Mouse (Mus musculus): ENCODE measurements around the gene Slx4ip.

Gene Slx4ip

DNA sequence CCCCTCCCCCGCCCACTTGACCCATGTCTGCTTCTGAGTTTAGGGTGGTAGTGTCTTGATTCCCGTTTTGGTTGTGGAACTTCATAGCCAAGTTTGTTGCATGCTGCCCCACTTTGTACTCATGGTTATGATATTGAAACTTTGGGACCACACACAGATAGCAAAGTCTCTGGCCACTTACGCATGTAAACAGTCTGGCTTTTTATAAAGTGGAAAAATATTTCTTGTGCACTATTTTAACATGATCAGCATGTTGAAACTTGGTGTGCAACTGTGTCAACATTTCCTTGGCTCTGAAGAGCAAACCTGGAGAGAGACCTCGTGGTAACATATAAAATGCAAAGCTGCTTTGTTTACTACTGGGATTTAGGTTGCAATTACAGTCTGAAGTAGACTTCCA lies 56.5 kb downstream of the Slx4ip start:
- DNase-seq (ENCODE audit: low read depth, low spot score), result no peak

DNA sequence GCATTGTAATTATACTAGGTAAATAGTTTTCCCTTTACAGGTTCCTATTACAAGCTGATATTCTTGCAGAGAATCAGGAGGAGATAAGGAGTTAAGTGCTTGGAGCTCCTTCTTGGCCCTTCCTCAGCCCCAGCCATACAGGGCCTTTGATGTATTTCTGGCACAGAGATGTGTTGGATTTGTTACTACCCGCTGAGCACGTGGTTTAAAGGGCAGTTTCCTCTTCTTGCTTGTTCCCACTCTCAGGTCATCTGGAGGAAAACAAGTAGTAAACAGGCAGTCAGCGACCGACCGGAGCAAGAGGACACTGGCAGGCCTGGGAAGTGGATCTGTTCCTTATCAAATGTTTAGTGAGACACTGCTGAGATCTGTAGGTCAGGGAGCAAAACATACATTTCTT lies 56.9 kb downstream of the Slx4ip start:
- no peak for DNase-seq (ENCODE audit: low read depth, low spot score)

DNA sequence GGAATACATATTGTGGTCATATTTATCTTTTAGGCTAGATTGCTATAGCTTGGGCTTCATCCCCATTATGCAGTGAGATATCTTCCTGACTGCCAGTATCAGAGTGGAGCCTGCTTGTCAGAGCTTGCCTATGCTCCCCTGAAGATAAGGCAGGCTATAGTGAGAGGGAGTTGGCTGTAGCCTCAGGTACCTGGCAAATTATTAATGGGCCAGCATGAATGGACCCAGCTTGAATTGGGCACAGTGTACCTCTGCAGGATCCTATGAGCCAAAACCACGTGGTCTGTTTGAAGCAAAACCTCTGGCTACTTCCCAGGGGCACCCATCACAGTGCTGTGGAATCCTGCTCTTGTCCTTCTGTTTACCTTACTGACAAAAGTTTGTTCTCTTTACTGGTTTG lies 61.2 kb downstream of the Slx4ip start:
- DNase-seq (ENCODE audit: low read depth, low spot score), result no peak

DNA sequence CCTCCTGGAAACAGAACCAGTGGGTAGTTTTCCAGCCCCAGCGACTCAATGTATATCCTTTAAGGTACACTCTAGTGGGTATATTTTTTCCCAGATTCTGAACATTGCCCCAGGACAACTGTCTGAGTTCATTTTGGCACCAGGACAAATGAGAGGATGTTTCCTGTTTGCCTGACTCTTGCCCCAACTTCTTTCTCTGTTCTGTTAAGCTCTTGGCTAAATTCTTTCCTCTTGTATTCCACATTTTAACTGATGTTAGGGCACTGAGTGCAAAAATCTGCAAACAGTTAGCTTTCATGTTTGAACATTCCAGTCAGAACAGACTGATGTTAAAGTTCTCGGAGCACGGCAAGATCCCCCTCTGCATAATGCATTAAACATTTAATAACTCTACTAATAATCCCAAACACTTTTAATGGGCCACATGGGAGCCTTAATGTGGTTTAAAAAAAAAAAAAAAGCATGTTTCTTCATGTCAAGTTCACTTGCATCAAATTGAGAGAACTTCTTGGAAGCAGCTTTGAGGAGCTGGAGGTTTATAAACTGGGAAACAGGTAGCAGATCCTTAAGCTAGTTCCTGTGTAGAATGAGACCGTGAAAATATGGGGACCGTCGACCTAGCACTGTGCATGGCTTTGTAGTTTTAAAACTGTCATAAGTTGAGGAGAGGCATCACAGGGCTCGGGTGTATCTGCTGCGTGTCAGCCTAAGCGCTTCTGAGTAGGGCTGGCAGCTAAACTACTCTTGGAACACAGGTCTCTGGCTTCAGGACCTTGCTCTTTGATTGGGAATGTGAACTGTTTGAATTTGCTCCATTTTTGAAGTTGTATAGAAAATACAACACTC lies 64.9 kb downstream of the Slx4ip start:
- no peak for DNase-seq (ENCODE audit: low read depth, low spot score)

DNA sequence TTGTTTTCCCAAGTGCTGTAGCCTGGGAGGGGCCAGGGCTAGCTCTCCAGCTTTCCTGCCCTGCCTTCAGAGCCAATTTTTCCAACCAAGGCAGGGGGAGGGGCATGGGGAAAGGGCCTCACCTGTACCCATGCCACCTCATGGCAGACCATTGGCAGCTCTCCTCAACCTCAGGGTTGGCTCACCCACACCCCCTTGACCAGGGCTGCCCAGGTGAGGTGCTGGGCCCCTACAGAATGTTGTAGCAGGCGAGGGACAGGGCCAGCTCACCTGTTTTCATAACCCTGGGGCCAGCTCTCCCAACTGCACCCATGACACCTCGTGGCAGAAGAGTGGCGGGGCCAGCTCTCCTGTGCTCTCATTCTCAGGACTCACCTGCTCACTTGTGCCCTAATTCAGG lies 67.7 kb downstream of the Slx4ip start:
- no peak for DNase-seq (ENCODE audit: low read depth, low spot score)

DNA sequence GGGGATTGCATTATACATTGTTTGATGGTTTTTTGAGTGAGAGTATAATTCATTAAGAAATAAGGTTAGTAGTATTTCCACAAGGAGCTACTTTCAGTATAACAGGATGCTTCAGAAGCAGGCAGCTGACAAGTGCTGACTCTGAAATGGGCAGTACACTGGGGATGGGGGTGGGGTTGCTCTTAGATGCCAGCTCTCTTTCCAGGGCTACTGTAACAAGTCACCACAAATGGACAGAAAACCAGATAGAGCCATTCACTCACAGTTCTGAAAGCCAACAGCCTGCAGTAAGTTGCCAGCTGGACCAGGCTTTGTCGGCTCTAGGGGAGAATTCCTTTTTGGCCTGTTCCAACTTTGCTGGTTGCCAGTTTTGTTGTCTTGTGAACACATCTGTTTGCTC lies 84.8 kb downstream of the Slx4ip start:
- no peak for DNase-seq (ENCODE audit: low read depth, low spot score)

DNA sequence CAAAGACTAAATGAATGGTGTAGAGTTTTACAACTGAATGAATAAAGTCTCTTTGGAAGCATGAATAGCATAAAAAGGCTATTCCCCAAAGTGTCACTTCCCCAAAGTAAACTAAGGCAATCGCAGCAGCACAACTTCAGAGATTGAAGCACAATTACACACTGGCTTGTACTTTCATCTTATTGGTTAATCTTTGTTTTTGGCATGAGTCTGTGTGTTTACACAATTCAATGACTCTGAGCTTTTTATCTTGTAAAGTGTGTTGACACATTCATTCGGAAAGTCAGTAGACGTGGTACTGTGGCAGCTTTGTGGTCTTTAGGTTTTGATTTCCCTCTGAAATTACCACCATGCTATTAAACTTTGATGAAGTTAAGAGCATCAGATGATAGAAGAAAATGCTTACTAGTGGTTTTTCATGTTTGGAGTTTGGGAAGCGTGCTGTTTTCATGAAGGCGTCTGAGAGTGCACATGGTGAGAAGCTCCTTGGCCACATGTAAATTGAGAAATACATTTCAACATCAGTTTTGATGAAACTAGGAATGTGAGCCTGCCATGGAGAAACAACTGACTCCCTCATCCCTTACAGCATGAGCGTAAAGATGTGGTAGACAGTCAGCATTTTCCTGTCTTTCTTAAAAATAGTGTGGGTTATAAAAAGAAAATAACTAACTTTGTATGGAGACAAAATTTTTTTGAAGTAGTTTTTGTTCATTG lies 88.2 kb downstream of the Slx4ip start:
- no peak for DNase-seq (ENCODE audit: low read depth, low spot score)

DNA sequence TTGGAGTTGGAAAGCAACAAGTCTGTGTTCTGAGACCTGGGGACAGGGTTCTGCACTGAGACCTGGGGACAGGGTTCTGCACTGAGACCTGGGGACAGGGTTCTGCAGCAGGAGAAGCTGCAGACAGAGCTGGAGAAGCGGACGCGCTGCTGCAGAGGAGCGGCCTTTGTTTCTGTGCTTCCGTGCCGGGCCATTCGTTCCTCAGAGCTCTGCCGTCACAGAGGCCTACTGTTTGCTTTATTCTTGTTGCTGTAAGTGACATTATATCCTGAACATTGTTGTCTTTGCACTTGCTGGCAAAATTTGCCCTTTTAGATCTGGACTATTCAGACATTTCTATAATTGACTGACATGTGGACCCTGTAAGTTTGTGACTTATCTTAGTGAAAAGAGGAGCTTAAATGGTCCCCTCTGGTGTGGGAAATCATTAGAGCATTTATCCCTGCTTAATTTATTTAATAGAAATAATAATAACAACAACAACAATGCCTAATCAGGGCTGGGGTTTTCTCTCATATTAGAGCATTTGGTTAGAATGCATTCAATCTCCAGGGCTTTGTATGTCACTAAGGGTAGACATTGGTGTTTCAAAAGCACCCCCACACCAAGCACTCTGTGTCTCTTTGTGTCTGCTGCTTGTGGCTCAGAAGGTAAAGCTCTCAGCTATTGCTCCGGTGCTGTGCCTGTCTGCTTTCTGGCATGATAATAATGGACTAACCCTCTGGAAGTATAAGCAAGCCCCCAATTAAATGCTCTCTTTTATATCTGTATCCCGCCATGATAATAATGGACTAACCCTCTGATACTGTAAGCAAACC lies 90.3 kb downstream of the Slx4ip start:
- no peak for DNase-seq (ENCODE audit: low read depth, low spot score)

DNA sequence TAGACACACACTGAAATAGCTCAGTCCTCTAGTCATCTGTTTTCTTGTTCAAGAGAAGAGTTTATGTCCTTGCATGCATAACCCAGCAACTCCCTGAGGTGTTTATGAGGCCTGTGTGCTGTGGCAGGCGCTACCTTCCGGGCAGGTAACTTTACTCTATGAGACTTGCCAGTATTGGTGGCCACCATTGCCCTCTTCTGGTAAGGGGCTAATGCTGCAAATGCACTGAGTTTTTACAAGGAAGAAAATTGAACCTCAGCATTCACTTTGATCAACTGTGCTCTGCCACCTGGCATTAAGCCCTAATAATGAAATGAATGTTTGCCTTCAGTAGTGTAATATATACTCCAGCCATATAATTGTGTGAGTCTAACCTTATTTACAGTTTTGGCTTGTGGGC lies 92.9 kb downstream of the Slx4ip start:
- DNase-seq (ENCODE audit: low read depth, low spot score), result no peak

DNA sequence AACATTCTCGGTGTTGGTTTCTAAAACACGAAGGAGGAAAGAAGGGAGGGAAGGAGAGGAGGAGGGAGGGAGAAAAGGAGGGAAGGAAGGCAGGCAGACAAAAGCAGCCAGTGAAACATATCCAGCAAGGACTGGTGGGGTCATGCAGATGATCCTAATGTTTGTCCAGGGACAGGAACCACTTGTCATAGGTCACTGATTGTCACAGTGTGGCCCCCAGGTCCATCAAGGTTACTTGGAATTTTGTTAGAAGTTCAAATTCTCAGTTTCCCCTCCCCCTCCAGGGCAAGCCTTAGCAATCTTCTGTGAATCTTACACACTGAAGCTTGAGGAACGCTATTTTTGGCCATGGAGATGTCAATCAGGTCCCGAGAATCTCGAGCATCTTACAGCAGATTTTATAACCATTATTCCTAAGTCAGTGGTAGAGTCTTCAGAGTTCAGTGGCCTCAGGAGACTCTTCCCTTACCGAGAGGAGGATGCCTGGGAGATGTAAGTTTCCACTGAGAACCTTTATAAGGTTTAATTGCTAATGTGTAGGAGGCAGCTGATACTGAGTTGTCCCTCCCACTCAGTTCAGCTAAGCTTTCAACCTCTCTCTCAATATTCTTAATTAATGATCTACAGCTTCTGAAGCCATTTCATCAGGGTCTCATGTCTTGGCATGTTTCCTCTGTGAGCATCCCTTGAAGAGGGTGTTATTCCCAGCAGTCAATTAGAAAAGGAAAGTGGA lies 95.1 kb downstream of the Slx4ip start:
- DNase-seq (ENCODE audit: low read depth, low spot score), result no peak

DNA sequence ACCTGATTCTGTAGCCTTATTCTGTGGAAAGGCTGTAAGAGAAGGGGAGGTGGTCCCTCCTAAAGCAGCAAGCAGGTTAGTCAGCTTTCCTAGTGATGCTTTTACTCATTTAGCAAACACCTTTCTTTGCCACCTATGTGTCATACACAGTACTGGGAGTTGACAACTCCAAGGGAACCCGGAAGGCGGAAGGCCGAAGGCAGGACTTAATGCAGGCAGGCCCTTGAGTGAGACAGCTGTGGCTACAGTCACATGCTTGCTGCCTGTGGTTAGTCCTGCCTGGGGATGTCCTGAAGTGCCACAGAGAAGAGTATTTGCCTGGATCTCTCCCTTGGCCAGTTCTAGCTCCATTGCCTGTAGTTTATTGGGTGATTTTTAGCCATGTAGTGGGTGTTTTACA lies 102.1 kb downstream of the Slx4ip start:
- DNase-seq (ENCODE audit: low read depth, low spot score), result no peak

DNA sequence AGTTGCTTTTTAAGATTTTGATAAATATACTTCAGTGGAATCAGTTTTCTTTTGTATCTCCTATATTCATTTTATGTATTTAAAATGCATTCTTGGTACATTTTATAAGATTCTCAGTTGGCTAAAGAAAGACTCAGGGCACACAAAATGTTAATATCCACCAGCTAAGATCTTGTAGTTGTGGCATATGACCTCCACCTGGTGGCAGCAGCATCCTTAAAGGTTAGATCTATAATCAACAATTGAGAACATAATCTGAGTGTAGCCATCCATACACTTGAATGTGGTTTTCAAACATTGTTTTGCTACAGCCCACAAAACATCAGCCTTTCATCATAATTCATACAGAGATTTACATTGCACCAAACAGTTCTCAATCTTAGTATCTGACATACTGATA lies 106.1 kb downstream of the Slx4ip start:
- DNase-seq (ENCODE audit: low read depth, low spot score), result no peak

DNA sequence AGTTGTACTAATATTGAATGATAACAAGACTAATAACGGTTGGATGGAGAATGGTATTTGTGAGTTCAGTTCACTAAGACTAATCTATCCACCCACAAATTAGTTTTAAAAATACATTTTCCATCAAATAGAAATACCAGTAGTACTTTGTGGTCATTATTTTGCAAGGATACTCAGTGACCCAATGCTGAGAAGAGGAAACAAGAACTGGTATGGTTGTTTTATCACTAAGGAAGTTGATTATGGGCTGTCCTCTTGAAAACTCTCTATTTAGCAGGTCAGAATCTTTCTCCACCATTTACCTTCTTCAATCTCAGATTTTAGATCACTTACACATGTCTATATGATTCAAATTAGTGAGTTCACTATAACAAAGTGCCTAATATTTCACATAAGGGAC lies 111.0 kb downstream of the Slx4ip start:
- no peak for DNase-seq (ENCODE audit: low read depth, low spot score)

DNA sequence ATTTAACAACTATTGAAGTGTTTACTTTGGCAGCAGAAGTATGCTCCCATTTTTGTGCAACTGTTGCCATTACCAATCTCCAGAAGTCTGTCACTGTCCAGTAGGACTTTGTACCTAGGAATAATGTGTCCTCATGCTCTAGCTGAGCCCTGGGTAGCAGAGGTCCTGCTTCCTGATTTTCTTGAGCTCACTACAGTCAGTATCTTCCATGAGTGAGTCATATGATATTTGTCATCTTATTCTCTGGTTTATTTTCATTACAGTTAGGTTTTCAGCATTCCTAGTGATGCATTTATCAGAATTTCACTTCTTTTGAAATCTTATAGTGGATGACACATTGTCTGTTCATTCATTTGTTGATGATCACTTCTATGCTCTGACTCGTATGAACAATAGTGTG lies 115.6 kb downstream of the Slx4ip start:
- DNase-seq (ENCODE audit: low read depth, low spot score), result no peak

DNA sequence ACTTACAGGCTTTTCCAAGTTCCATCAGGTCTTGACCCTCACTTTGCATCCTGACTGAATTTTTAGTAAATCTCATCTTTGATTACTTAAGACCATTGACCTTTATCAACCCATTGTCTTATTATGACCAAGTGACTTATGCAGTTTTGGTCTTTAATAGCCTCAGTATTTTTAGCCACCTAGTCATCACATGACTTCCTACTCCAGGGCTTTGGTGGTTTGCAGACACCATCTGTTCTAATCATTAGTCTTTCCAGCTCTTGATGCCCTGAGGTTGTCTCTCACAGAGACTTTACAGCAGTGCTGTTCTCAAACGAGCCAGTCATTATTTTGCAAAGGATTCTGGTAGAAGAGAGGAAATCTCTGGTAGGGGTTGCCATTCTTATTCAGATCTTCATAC lies 121.0 kb downstream of the Slx4ip start:
- DNase-seq (ENCODE audit: low read depth, low spot score), result no peak

DNA sequence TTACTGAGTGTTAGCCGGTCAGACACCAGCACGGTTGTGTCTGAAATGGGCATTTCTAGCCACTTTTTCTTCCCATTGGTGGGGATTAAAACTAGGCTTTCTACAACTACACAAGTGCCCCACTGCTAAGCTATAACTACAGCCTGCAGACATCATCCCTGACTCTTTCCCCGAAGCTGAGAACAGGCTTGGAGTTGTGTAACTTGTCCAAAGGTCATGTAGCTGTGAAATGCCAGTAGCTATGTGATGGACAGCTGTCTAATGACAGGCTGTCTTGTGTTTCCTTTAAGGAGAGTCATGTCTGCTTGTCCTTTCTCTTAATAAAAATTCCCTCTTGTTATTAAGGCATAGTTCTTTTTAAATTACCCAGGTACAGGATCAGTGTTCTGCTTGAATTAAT lies 122.1 kb downstream of the Slx4ip start:
- DNase-seq (ENCODE audit: low read depth, low spot score), result no peak

DNA sequence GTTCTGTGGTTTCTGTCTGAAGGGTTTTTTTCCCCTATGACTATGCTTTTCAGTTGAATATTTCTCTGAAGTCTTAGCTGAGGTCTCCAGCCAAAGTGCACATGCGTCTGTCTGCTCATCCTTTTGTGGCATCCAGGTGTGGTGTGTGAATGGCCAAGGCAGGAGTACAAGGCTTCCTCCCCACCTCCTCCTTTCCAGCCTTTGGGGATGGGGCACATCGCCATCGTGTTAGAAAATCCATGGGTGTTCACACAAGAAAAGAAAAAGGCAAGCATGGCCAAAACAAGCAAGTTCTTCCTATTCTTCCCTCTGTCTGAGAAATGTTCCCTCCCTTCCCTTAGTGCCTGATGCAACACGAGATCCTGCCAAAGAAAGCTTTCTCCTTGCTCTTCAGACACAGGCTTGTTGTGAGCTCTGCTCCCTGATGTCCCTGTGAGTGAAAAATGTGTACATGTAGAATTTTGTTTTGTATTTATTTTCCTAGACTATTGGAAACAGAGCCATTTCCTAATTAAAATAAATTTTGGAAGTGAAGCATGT lies 122.9 kb downstream of the Slx4ip start:
- DNase-seq (ENCODE audit: low read depth, low spot score), result no peak

DNA sequence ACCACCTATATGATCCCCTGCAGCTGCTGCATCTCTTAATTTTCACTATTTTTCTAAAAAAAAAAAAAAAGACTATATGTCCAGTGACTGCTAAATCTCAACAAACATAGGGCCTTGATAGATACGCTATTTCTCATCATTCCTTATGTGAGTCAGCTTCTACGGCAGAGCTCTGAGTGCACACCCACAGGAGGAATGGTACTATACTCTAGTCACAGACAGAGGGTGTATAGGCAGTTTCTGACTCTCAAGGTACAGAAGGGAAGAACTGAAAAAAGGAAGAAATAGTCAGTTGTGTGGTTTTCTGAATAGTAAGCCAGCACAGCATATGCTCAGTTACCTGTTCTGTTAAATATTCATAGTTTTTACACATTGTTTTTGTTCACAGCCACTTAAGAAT lies 123.4 kb downstream of the Slx4ip start:
- no peak for DNase-seq (ENCODE audit: low read depth, low spot score)

DNA sequence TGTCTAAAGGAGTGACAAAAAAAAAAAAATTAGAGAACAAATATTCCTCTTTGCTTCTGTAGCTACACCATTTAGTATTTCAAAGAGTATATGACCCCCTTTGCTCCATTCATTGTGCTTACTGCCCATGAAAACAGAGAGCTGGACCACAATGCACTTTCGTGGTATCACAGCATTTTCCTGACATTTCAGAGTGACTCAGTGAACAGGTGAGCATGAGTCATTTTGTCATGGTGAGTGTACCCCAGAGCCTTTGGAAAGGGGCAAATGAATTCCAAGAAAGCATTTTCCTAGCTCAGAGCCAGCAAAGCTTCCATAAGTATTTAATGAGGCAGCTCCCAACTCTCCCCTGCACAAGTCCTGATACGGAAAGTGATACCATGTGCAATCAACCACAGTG lies 153.1 kb downstream of the Slx4ip start:
- no peak for DNase-seq (ENCODE audit: low read depth, low spot score)

DNA sequence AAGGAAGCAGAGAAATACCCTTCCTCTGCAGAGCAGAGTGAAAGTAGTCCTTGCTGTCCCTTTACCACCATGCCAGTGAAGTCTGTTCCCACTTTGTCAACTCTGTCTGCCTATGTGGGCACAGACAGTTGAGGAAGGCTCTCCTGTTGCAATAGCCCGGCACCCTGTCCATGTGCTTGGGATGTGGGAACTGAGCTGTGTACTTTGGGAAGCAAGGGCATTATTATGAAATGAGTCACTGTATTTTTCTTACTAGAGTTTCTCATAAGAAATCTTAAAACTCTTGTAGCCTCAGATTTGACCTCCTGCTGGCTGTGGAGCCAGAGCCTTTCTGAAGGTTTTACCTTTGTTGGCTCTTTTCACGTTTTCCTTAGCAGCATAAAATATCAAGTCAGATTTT lies 158.3 kb downstream of the Slx4ip start:
- no peak for DNase-seq (ENCODE audit: low read depth, low spot score)

DNA sequence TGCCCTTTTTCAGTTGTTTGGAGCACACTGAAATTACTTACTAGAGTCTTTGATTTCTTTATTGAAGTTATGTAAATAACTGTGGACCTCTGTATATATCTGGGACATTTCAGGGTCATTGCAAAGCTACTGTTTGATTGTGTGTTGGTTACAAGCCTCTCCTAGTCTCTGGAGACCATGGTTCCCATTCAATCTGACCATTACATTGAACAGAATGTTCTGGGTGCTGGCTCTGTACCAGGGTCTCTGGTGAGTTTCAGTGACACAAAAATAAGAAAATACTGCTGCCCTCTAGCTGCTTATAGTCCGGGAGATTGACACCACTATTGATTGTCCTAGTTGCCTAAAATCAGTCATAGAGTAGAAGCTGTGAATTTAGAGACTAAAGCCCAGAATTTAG lies 158.9 kb downstream of the Slx4ip start:
- DNase-seq (ENCODE audit: low read depth, low spot score), result no peak

DNA sequence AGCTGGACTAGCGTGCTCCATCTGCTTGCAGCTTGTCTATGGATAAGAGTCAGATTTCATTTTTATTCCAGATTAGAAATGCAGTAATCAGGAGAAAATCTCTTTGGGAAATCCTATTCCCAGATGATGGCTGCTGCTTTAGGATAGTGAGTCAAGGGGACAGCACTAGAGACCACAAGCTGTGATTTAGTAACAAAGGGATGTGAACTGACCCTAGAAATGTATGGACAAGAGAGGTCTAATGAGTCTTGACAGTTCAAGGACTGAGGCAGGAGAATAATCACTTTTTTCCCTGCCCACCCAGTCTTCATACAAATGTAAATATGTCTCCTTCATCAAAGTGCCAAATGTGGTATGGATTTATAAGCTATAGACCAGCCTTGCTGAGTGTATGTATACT lies 172.8 kb downstream of the Slx4ip start:
- DNase-seq (ENCODE audit: low read depth, low spot score), result no peak
